Mouse (Mus musculus) v-Abl transformed pro-B cells (cell line): ENCODE data around the gene Zan.

Experiments used
- in situ Hi-C, 2 experiments: fragments of 400-800 bp; cut with MboI; formaldehyde crosslinking; loops; one replicate each; pipeline ENCODE4 v1.15.1; 2025; ENCODE audit not compliant: unreplicated experiment in 2 of 2

Gene Zan

DNA sequence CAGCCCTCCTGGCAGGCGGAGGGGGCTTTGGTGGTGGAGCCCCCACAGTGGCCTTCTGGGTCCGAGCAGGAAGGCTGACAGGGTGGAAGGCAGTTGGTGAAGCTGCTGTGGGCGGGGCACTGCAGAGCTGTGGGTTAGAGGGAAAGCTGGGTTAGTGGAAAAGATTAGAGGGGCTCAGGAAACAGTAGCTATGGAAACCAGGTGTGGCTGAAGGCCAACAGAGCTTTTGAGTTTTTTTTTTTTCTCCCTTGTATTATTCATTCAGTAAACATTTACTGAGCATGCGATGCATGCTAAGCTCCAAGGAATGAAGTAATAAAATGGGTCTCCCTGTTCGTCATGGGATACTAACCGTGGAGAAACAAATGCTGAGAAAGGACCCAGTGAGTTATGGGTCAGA is 51.2 kb downstream of the Zan start:
- in situ Hi-C loops: no loop called here

DNA sequence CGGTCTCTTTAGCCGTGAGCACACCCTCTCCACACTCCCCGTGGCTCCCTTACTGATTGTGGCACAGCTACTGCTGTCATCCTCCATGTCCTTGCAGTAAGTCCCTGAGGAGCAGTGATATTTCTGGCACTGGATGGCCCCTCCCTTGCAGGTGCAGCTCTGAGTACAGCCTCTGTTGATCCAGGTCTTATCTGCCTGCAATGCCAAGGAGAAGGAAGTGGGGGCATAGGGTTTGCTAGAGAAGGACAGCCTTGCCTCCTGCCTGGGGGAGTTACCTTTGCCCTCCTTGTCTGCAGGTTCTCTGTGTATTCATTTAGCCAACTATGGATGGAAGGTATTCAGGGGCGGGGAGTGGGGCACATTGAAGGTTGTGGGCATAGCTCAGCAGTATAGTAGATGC is 57.0 kb downstream of the Zan start:
- in situ Hi-C loops: no loop called here

DNA sequence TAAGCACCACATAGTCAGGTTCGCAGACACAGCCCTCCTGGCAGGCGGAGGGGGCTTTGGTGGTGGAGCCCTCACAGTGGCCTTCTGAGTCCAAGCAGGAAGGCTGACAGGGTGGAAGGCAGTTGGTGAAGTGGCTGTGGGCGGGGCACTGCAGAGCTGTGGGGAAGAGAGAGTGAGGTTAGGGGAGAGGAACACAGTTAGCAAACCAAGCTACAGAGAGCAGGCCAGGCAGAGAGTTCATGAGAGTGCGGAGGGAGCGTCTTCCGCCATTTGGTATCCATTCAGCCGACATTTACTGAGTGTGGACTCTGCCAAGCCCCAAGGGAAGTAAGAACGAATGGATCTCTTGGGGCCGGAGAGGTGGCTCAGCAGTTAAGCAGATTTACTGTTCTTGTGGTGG is 57.8 kb downstream of the Zan start:
- in situ Hi-C loops: no loop called here

DNA sequence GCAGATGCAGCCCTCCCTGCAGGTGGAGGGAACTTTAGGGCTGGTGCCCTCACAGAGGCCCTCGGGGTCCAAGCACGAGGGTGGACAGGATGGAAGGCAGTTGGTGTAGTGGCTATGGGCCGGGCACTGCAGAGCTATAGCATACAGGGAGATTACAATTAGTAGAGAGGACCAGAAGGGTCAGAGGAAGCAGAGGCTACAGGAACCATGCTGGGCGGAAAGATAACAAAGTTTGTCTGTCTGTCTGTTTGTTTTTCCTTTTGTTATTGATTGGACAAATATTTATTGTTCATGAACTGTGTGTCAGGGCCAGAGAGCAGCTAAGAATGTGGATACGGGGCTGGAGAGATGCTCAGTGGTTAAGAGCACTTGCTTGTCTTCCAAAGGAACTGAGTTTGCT is 62.6 kb downstream of the Zan start:
- in situ Hi-C loops: no loop called here

DNA sequence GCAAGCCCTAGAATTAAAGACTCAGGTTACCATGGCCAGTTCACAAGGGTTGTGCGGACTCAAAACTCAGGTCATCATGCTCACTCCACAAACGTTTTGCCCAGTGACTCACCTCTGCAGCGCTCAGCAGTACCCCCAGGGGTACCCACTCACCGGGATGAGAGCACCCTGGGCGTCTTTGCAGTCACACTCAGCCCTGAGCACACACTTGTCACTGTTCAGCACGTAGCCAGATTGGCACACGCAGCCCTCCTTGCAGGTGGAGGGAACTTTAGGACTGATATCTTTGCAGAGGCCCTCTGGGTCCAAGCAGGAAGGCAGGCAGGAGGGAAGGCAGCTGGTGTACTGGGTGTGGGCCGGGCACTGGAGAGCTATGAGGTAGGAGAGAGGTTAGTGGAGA is 65.6 kb downstream of the Zan start:
- in situ Hi-C loops: no loop called here

DNA sequence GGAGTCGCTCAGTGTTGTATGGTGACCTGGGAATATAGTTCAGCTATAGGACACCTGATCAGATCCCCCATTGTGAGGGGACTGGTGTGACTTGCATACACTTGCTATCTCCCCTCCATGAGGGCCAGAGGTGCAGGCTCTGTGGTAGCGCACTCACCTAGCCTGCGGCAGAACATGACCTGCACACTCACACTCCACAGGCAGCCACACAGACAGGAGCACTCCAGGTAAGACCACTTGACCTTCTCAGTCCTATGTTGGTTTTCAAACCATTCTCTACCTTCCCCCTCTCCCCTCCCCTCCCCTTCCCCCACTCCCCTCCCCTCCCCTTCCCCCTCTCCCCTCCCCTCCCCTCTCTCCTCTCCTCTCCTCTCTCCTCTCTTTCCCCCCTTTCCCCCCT is 66.3 kb downstream of the Zan start:
- in situ Hi-C loops: no loop called here

DNA sequence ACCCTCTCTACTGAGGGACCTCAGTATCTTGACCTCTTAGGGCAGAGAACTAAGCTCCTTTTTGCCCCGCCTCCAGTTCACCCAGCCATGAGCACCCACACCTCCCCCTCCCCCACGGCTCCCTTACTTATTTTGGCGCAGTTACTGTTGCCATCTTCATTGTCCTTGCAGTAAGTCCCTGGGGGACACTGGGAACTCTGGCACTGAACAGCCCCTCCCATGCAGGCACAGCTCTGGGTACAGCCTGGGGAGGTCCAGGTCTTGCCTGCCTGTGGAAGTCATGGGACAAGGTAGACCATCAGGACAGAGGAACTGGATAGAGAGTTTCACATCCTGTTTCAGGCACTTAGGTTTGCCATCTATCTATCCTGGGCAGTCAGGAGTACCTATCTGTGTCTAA is 66.8 kb downstream of the Zan start:
- in situ Hi-C loops: no loop called here

DNA sequence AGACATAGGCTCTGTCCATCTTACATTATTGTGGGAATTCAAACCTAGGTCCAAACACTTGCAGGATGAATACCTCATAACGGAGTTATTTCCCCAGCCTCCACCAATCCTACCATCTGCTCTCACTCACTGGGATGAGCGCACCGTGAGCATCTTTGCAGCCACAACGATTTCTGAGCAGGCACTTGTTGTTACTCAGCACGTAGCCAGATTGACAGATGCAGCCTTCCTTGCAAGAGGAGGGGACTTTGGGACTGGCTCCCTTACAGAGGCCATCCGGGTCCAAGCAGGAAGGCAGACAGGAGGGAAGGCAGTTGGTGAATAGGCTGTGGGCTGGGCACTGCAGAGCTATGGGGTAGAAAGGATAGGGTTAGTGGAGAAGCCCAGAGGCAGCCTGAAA is 67.4 kb downstream of the Zan start:
- in situ Hi-C loops: no loop called here

DNA sequence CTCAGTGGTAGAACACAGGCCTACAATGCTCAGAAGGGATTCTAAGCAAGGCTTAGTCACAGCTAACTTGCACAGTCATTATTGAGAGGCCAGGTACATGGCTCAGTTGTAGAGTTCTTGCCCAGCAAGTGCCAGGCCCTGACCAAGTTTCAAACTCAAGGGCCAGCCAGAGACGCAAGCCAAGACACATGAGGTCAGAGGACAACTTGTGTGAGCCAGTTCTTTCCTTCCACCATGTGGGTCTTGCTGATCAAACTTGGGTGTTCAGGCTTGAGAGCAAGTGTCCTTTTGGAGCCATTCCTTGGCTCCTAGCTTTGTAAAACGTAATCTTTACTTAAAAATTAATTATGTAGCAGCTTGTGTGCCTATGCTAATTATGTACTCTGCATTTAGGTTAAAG is 72.8 kb downstream of the Zan start:
- in situ Hi-C loops: no loop called here

DNA sequence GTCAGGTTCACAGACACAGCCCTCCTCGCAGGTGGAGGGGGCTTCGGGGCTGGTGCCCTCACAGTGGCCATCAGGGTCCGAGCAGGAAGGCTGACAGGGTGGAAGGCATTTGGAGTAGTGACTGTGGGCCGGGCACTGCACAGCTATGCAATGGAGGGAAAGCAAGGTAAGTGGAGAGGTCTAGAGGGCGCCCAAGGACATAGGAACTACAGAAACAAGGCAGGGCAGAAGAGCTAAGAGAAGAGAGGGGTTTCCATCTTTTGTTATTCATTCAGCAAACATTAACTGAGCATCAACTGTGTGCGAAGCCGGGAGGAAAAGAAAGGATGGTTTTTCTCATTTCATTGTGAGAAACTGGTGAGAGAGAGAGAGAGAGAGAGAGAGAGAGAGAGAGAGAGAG is 82.4 kb downstream of the Zan start:
- in situ Hi-C loops: no loop called here

DNA sequence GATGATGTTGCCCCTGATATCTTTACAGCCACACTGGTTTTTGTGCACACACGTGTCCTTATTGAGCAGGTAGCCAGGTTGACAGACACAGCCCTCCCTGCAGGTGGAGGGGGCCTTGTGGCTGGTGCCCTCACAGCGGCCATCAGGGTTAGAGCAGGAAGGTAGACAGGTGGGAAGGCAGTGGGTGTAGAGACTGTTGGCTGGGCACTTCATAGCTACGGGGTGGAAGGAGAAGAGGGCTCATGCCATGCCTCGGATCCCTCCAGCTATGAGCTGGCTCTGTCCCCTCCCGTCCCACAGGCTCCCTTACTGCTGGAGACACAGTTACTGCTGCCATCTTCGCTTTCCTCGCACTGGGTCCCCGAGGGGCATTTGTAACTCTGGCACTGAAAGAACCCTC is 85.2 kb downstream of the Zan start:
- in situ Hi-C loops: no loop called here

DNA sequence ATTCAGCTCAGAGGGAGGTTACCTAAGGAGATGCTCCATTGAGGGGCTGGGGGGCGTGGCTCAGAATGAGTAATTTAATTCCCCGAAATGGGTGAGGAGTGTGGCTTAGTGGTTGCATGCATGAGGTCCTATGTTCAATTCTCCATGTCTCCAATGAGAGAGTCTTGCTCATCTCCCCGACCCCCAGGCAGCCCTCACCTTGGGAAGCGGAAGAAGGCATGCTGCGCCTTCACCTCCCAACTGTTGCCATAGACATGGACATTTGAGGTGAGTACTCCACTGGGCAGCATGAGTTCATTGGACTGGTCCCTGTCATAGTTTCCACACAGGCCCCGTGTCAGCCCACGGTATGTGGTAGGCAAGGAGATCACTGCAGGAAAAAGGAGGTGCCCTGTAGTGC is 90.2 kb downstream of the Zan start:
- in situ Hi-C loops: loop anchor here in 1 of 2 experiments (5.0 kb wide), 1 partner anchor 44 kb away; no protein-coding TSS in a partner anchor

DNA sequence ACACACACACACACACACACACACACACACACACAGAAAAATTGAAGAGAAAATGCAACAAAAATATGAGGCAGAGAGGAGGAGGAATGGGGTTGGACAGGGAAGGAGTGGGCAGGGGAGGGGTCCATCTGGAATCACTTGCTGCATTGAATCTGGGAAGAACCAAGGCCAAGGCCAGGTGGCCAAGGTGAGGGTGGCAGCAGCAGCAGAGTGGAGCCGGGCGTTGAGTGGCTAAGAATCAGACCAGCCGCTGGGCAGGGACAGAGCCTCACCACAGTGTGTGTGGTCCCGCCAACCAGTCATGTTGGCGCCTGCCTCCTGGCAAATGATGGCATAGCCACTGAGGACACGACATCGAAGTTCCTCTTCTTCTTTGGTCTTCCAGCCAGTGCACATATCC is 93.4 kb downstream of the Zan start:
- in situ Hi-C loops: loop anchor here (5.0 kb wide), 2 partner anchors 91 to 96 kb away; partner anchors contain the start of genes Ache (in 1 of the 2) and Ufsp1 (in 1 of the 2)

DNA sequence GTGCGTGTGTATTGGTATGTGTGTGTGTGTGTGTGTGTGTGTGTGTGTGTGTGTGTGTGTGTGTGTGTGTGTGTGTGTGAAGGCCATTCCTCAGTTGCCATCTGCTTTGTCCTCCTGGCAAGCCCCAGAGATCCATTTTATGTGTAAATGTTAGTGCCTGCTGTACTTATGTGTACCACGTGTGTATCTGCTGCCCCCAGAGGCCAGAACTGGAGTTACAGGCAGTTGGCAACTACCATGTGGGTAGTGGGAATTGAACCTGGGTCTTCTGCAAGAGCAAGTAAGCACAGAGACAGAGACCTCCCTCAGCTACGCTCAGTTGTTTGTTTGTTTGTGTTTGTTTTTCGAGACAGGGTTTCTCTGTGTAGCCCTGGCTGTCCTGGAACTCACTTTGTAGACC is 95.7 kb downstream of the Zan start:
- in situ Hi-C loops: loop anchor here (5.0 kb wide), 2 partner anchors 89 to 94 kb away; partner anchors contain the start of genes Ache (in 1 of the 2) and Ufsp1 (in 1 of the 2)

DNA sequence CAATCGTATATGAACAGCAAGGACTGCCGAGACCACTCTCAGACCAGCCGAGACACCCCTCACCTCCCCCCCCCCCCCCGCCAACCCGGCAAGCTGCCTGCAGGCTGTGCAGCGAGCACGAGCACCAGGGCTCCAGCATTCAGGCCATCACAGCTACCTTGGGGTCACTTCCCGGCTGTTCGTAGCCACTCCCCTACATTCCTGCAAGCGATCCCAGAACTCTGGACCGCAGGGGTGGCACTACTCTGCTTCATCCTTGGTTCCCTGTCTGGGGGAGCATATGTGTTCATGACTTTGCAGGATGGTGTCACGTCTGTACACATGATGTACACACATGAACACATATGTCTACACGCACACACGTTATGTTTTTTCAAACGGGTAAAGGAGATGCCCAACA is 99.3 kb downstream of the Zan start:
- in situ Hi-C loops: no loop called here

DNA sequence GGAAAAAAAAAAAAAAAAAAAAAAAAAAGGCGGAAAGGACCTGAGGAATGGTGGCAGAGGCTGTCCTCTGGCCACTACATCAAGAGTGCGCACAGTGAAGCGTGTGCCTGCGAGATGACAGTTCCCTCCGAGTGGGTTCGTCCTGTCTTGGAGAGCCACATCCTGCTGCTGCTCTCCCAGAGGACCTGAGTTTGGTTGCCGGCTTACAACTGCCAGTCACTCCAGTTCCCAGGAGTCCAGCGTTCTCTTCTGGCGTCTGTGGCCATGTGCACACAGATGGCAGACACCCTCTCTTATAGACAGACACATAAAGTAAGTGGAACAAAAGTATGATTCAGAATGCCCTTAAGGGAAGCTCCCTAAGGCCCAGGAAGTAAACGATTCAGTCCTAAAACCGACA is 99.7 kb downstream of the Zan start:
- in situ Hi-C loops: no loop called here

DNA sequence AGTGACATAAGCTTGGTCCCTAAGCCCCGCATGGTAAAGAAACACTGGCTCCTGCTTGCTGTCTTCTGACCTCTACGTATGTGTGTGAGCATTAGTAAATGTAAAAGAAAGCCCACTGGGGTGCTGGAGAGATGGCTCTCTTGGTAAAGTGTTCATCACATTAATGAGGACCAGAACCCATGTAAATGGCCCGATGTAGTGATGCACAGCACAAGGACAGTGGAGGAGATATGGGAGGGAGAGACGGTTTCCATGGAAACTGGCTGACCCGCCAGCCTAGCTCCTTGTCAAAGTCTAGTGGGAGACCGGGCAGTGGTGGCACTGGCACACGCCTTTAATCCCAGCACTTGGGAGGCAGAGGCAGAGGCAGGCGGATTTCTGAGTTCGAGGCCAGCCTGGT is 100.1 kb downstream of the Zan start:
- in situ Hi-C loops: no loop called here

DNA sequence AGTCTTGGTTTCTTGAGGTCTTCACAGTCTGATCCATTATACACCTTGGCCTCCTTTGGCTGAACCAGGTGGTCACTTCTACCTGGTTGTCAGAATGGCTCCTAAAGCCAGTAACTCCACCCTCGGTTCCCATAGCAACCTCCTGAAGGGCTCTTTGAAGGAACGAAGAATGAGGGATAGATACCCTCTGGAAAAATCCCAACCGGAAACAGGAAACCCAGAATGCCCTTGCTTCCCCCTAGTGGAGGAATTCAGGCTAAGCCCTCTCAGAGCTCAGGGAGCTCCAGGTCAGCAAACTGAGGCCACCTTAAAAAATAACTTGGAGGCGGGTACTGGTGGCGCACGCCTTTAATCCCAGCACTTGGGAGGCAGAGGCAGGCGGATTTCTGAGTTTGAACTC is 100.7 kb downstream of the Zan start:
- in situ Hi-C loops: no loop called here

DNA sequence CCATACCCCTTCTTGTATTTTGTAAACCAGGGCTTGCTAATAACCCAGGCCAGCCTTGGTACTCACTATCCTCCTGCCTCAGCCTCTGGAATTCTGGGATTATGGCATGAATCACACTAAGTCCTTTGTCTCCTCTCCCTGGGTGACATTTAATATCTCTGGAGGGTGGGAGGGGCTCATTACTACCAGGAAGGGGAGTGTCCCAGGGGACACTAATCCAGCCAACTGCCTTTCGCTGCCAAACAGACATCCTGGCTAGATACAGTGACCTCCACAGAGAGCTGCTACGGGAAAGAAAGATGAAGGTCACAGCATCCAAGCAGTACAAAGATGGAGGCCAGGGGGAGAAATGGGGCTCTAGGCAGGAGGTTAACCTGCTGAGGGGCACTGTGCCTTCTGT is 101.2 kb downstream of the Zan start:
- in situ Hi-C loops: no loop called here

DNA sequence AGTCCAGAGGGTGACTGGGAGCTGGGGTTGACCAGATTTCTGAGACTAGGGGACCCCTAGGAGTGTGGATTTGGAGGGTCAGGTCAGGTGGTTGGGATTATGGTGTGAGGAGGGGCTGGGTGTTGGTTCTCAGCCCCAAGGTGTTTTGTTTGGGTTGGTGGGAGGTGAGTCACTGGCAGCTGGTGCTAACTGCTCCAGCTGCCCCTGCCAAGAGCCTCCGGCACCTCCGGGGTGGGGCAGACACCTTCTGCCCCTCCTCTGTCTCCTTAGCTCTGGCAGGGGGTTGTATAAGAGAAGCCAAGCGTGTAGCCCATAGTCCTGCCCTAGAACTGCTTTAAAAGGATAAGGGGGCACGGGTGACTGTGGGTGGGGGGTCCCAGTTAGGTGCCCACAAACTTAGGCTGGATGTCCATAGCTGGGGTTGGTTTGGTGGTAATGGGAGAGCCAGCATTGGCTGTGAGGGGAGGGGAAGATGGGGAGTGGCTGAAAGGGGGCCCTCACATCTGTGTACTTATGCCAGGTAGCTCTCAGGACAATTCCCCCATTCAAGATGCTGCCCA is 102.3 kb downstream of the Zan start:
- in situ Hi-C loops: no loop called here

DNA sequence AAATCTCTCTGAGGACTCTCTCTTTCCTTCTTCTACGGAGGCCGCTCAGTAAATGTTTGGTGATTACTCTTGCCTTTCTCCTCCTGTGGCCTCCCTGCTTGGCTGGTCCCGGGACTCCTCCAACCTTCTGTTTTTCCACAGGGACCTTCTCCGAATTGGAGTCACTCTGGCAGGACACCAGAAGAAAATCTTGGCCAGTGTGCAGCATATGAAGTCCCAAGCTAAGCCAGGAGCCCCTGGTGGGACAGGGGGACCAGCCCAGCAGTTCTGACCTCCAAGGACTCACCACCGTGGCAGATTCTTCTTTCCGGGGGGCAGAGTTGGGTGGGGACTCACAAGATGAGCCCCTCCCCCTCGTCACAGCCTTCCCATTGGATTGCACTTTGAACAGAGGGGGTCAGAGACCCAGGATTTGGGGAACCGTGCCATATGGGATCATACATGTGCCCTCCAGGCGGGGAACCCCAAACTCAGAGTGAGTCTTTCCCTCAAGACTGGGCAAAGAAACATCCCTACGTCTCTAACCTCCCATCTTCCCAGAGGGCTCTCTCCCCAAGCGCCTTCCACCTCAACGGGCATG is 103.4 kb downstream of the Zan start:
- in situ Hi-C loops: no loop called here

DNA sequence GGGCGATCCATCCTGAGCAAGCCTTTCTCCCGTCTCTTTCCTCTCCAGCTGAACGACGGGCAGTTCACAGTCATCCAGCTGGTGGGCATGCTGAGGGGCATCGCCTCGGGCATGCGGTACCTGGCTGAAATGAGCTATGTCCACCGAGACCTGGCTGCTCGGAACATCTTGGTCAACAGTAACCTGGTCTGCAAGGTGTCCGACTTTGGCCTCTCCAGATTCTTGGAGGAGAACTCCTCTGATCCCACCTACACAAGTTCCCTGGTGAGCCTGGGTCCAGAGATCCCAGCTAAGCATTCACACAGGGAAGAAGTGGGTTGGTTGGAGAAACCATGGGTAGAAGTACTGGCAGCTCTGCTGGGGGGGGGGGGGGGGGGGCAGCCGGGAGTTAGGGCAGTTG is 107.2 kb downstream of the Zan start:
- in situ Hi-C loops: no loop called here

DNA sequence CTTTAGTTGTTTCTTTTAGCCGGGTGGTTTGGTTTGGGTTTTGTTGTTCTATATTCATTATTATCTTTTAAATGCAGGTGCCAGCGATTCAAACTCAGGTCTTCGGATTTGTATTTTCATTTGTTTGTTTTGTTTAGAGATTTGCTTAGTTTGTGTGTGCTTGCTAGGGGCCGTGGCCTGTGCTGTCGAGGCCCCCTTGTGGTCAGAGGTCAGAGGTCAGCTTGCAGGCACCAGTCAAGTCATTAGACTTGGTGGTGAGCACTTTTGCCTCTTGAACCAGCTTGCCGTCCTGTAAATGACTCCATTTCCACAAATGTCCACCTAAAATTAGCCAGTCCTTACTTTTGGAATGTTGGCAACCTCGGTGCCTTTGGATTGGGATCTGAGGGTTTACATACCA is 118.5 kb downstream of the Zan start:
- in situ Hi-C loops: no loop called here
